Mouse (Mus musculus) spleen, embryonic (tissue): ENCODE measurements around the gene Rraga.

ENCODE experiments used
- CTCF ChIA-PET: fragments of 350-600 bp; sonication (Branson Sonifier 250); formaldehyde crosslinking; loops from one replicate; lab custom pipeline; 2022; lab: Charles Lee

Rraga gene

GRCm38 (mm10) chr4:86575283-86575983 lies at the start of gene Rraga:
Rraga (plus strand) TSS chr4:86575668.
- CTCF ChIA-PET = interaction anchor here (0.6 to 1.3 kb wide), 2 partner anchors 9 to 37 kb away, joined by 3 read pairs; partner anchors contain the start of gene Haus6

- CTCF ChIA-PET = interaction anchor here (0.6 kb wide), 1 partner anchor 39 kb away, joined by 4 read pairs; no protein-coding TSS in a partner anchor
Observed at GRCm38 (mm10) chr4:86527162-86528136, 48.0 kb upstream of the Rraga start.

GRCm38 (mm10) chr4:86529161-86529560 lies 46.3 kb upstream of the Rraga start:
- CTCF ChIA-PET = no interaction called here

- CTCF ChIA-PET = interaction anchor here (0.8 kb wide), 1 partner anchor 12 kb away, joined by 3 read pairs; no protein-coding TSS in a partner anchor
Observed at GRCm38 (mm10) chr4:86533406-86534090, 41.9 kb upstream of the Rraga start.

GRCm38 (mm10) chr4:86534091-86534481 lies 41.4 kb upstream of the Rraga start:
- CTCF ChIA-PET = interaction anchor here (0.8 kb wide), 1 partner anchor 11 kb away, joined by 3 read pairs; no protein-coding TSS in a partner anchor

- CTCF ChIA-PET = interaction anchor here (1.4 kb wide), 1 partner anchor 51 kb away, joined by 6 read pairs; no protein-coding TSS in a partner anchor
Observed at GRCm38 (mm10) chr4:86537972-86538371, 37.5 kb upstream of the Rraga start.

- CTCF ChIA-PET = interaction anchor here (0.6 to 1.4 kb wide), 3 partner anchors 10 to 50 kb away, joined by 3 to 6 read pairs (median 4); no protein-coding TSS in a partner anchor
Observed at GRCm38 (mm10) chr4:86538936-86539335, 36.5 kb upstream of the Rraga start.

- CTCF ChIA-PET = no interaction called here
Observed at GRCm38 (mm10) chr4:86541573-86541972, 33.9 kb upstream of the Rraga start.

- CTCF ChIA-PET = interaction anchor here (0.7 kb wide), 1 partner anchor 11 kb away, joined by 3 read pairs; no protein-coding TSS in a partner anchor
Observed at GRCm38 (mm10) chr4:86543999-86544398, 31.5 kb upstream of the Rraga start.

GRCm38 (mm10) chr4:86545615-86546014 lies 29.9 kb upstream of the Rraga start:
- CTCF ChIA-PET = interaction anchor here (0.9 kb wide), 1 partner anchor 12 kb away, joined by 3 read pairs; no protein-coding TSS in a partner anchor

- CTCF ChIA-PET = no interaction called here
Observed at GRCm38 (mm10) chr4:86548332-86548731, 27.1 kb upstream of the Rraga start.

- CTCF ChIA-PET = interaction anchor here (0.6 kb wide), 2 partner anchors 11 to 1883 kb away, joined by 3 read pairs; no protein-coding TSS in a partner anchor
Observed at GRCm38 (mm10) chr4:86555035-86555707, 20.3 kb upstream of the Rraga start.

- CTCF ChIA-PET = no interaction called here
Observed at GRCm38 (mm10) chr4:86557371-86557770, 18.1 kb upstream of the Rraga start.

GRCm38 (mm10) chr4:86558228-86558627 lies 17.2 kb upstream of the Rraga start, which contains the start of gene Saxo1:
Saxo1 (minus strand) TSS chr4:86558328.
- CTCF ChIA-PET = no interaction called here

- CTCF ChIA-PET = no interaction called here
Observed at GRCm38 (mm10) chr4:86559006-86559405, 16.5 kb upstream of the Rraga start.

- CTCF ChIA-PET = no interaction called here
Observed at GRCm38 (mm10) chr4:86561061-86561460, 14.4 kb upstream of the Rraga start.

- CTCF ChIA-PET = interaction anchor here (0.6 to 1.3 kb wide), 2 partner anchors 10 to 37 kb away, joined by 3 read pairs; partner anchors contain the start of gene Haus6
Observed at GRCm38 (mm10) chr4:86574939-86575282, 557 bp upstream of the Rraga start.

GRCm38 (mm10) chr4:86576120-86576541 lies 663 bp downstream of the Rraga start:
- CTCF ChIA-PET = interaction anchor here (0.7 to 1.3 kb wide), 2 partner anchors 36 to 1550 kb away, joined by 3 to 10 read pairs; partner anchors contain the start of gene Haus6

- CTCF ChIA-PET = interaction anchor here (0.5 to 0.7 kb wide), 2 partner anchors 32 to 1549 kb away, joined by 3 to 10 read pairs; no protein-coding TSS in a partner anchor
Observed at GRCm38 (mm10) chr4:86576630-86577225, 1.3 kb downstream of the Rraga start.

- CTCF ChIA-PET = no interaction called here
Observed at GRCm38 (mm10) chr4:86580056-86580455, 4.6 kb downstream of the Rraga start.
